Mouse (Mus musculus) liver, embryonic 12.5 days (tissue): Measurements from ENCODE around the gene Faf1. TPM values are rescaled to one million over a fixed set of nuclear protein-coding genes. Genes with fewer than 3 reads are reported as not detected.
"Not testable (repeated sequence)": the region's sequence is repeated elsewhere in the genome, so short reads cannot be mapped to it uniquely, and the experiment has no call there.

Source experiments
- ATAC-seq: fragments of 200-750 bp; cut with Nextera tagmentation; 2 replicates; pipeline ENCODE4 v1.8.0; 2017; ENCODE audit warnings: moderate number of reproducible peaks, mild to moderate bottlenecking, moderate library complexity
- H3K27ac ChIP-seq: fragments of 300-500 bp; sonication (generic); 2 replicates; pipeline ENCODE4 v1.5.1; 2016; ENCODE audit warnings: mild to moderate bottlenecking
- H3K27me3 ChIP-seq: fragments of 300-500 bp; sonication (generic); replicated peaks from 2 replicates; pipeline ENCODE4 v1.6.1; 2016; ENCODE audit warnings: mild to moderate bottlenecking, moderate library complexity
- H3K36me3 ChIP-seq: fragments of 300-500 bp; sonication (generic); 2 replicates; pipeline ENCODE4 v1.6.1; 2016; ENCODE audit warnings: mild to moderate bottlenecking, moderate library complexity
- H3K4me1 ChIP-seq: fragments of 300-500 bp; sonication (generic); 2 replicates; pipeline ENCODE4 v1.6.1; 2016
- H3K4me2 ChIP-seq: fragments of 300-500 bp; sonication (generic); 2 replicates; pipeline ENCODE4 v1.6.1; 2016; ENCODE audit warnings: mild to moderate bottlenecking, moderate library complexity
- H3K4me3 ChIP-seq: fragments of 300-500 bp; sonication (generic); 2 replicates; pipeline ENCODE4 v1.5.1; 2016; ENCODE audit warnings: mild to moderate bottlenecking, moderate library complexity
- H3K9ac ChIP-seq: fragments of 300-500 bp; sonication (generic); 2 replicates; pipeline ENCODE4 v1.6.1; 2016; ENCODE audit warnings: mild to moderate bottlenecking, moderate library complexity
- H3K9me3 ChIP-seq: fragments of 300-500 bp; sonication (generic); replicated peaks from 2 replicates; pipeline ENCODE4 v1.6.1; 2016; ENCODE audit warnings: mild to moderate bottlenecking, moderate library complexity
- WGBS: fragments of 180-500 bp; shearing (Covaris S2); methylation state at CpG from one replicate; pipeline ENCODE4 v1.1.7; 2016; ENCODE audit not compliant: insufficient replicate concordance; 5-methylcytosine and 5-hydroxymethylcytosine counted together
- polyA plus RNA-seq: library from polyadenylated mRNA; unstranded; fragments of >200 nt; fragmentation: Nextera tagmentation; extraction: Ambion mirVana; gene quantifications from 2 replicates; pipeline ENCODE4 v1.2.1, GENCODE M21; 2016

The Faf1 gene
- polyA plus RNA-seq, 1 experiment from 2014 or later: 31.4 TPM

GRCm38 (mm10) chr4:109666461-109667269 is 9.7 kb upstream of the Faf1 start, which contains the start of gene Cdkn2c:
Gene Cdkn2c, minus strand, starts transcription at chr4:109667189.
- H3K27me3 ChIP-seq: peaks cover 15% of the 10 kb centered on the region
- no peaks in the 10 kb centered on the region for H3K36me3 ChIP-seq
- under 1% methylated on average over 64 of the region's 64 CpGs for WGBS

GRCm38 (mm10) chr4:109667518-109667917 is 8.9 kb upstream of the Faf1 start:
- Histone ChIP-seq H3K9me3 (no peaks in the 10 kb centered on the region), H3K4me3 (peak overlapping the region; percentile 76), H3K27me3 (peaks cover 10% of the 10 kb centered on the region), H3K4me2 (peak overlapping the region; percentile 93), H3K9ac (peak overlapping the region; percentile 91), H3K4me1 (peaks cover 30% of the 10 kb centered on the region), H3K27ac (peak overlapping the region; percentile 97; the same call in 1 of the 2 replicates), H3K36me3 (no peaks in the 10 kb centered on the region)
- 38% methylated on average over 2 of the region's 2 CpGs for WGBS
- ATAC-seq: no peak

More at GRCm38 (mm10) chr4:109666461-109667269, 9.7 kb upstream of the Faf1 start, which contains the start of gene Cdkn2c:
- peak; percentile 94 for ATAC-seq
- H3K9ac ChIP-seq: peak within 1 kb of the TSS; percentile 91
- no peaks in the 10 kb centered on the region for H3K9me3 ChIP-seq
- peak within 1 kb of the TSS; percentile 93 for H3K4me2 ChIP-seq
- peak within 1 kb of the TSS; percentile 97 for H3K27ac ChIP-seq
- H3K4me3 ChIP-seq: peak within 1 kb of the TSS; percentile 76
- H3K4me1 ChIP-seq: peaks cover 23% of the 10 kb centered on the region

- Histone ChIP-seq H3K9me3 (no peaks in the 10 kb centered on the region), H3K27me3 (no peaks in the 10 kb centered on the region), H3K4me2 (no peak overlapping the region), H3K4me3 (no peak overlapping the region), H3K4me1 (peaks cover 14% of the 10 kb centered on the region), H3K36me3 (no peaks in the 10 kb centered on the region), H3K9ac (no peak overlapping the region), H3K27ac (no peak overlapping the region)
- ATAC-seq: no peak
- 64% methylated on average over 2 of the region's 2 CpGs for WGBS
These were observed 6.2 kb upstream of the Faf1 start for GRCm38 (mm10) chr4:109670213-109670612.

GRCm38 (mm10) chr4:109671941-109672340 is 4.4 kb upstream of the Faf1 start:
- H3K4me2 ChIP-seq: no peak overlapping the region
- no peak for ATAC-seq
- 57% methylated on average over 1 of the region's 1 CpGs for WGBS

GRCm38 (mm10) chr4:109674097-109674496 is 2.3 kb upstream of the Faf1 start:
- 83% methylated on average over 2 of the region's 2 CpGs for WGBS
- H3K4me2 ChIP-seq: no peak overlapping the region
- H3K9me3 ChIP-seq: no peaks in the 10 kb centered on the region
- no peak overlapping the region for H3K9ac ChIP-seq
- no peaks in the 10 kb centered on the region for H3K36me3 ChIP-seq
- H3K4me1 ChIP-seq: peaks cover 24% of the 10 kb centered on the region
- no peak overlapping the region for H3K27ac ChIP-seq
- no peaks in the 10 kb centered on the region for H3K27me3 ChIP-seq
- no peak overlapping the region for H3K4me3 ChIP-seq
- ATAC-seq: no peak

More at GRCm38 (mm10) chr4:109671941-109672340, 4.4 kb upstream of the Faf1 start:
- H3K36me3 ChIP-seq: no peaks in the 10 kb centered on the region
- H3K4me3 ChIP-seq: no peak overlapping the region
- H3K9ac ChIP-seq: no peak overlapping the region
- H3K27me3 ChIP-seq: no peaks in the 10 kb centered on the region
- peaks cover 16% of the 10 kb centered on the region for H3K4me1 ChIP-seq
- no peaks in the 10 kb centered on the region for H3K9me3 ChIP-seq
- no peak overlapping the region for H3K27ac ChIP-seq

GRCm38 (mm10) chr4:109677221-109677620 is 833 bp downstream of the Faf1 start:
- no peak for ATAC-seq
- WGBS: 1% methylated on average over 3 of the region's 3 CpGs

GRCm38 (mm10) chr4:109683561-109683960 is 7.2 kb downstream of the Faf1 start:
- ATAC-seq: no peak
- Histone ChIP-seq H3K4me3 (no peak overlapping the region), H3K4me1 (peaks cover 39% of the 10 kb centered on the region), H3K9me3 (no peaks in the 10 kb centered on the region), H3K27ac (no peak overlapping the region), H3K9ac (no peak overlapping the region), H3K27me3 (no peaks in the 10 kb centered on the region), H3K36me3 (peaks cover 13% of the 10 kb centered on the region), H3K4me2 (no peak overlapping the region)
- 61% methylated on average over 2 of the region's 2 CpGs for WGBS

More at GRCm38 (mm10) chr4:109677221-109677620, 833 bp downstream of the Faf1 start:
- Histone ChIP-seq H3K36me3 (no peaks in the 10 kb centered on the region), H3K27ac (peak overlapping the region; percentile 99), H3K4me3 (peak overlapping the region; percentile 88), H3K27me3 (no peaks in the 10 kb centered on the region), H3K9ac (peak overlapping the region; percentile 93), H3K4me1 (peaks cover 35% of the 10 kb centered on the region), H3K9me3 (no peaks in the 10 kb centered on the region), H3K4me2 (peak overlapping the region; percentile 83)

- H3K9ac ChIP-seq: no peak overlapping the region
- no peak for ATAC-seq
- H3K9me3 ChIP-seq: peaks cover 10% of the 10 kb centered on the region
- H3K4me3 ChIP-seq: no peak overlapping the region
- no peak overlapping the region for H3K4me2 ChIP-seq
- H3K4me1 ChIP-seq: 0 out of 2 replicates have a peak, but pooled peaks cover 7% of the 10 kb centered on the region
- H3K27me3 ChIP-seq: no peaks in the 10 kb centered on the region
- H3K36me3 ChIP-seq: peaks cover 13% of the 10 kb centered on the region
- no peak overlapping the region for H3K27ac ChIP-seq
These were observed 16.3 kb downstream of the Faf1 start for GRCm38 (mm10) chr4:109692674-109693073.

- H3K27me3 ChIP-seq, H3K9ac ChIP-seq, H3K27ac ChIP-seq, H3K4me3 ChIP-seq, H3K9me3 ChIP-seq, H3K36me3 ChIP-seq: not testable (repeated sequence)
- ATAC-seq: peak; percentile 63; the same call in 1 of the 2 replicates
- peaks cover 14% of the 10 kb centered on the region for H3K4me1 ChIP-seq
- 47% methylated on average over 3 of the region's 3 CpGs for WGBS
- H3K4me2 ChIP-seq: peak overlapping the region; percentile 20
These were observed 24.3 kb downstream of the Faf1 start for GRCm38 (mm10) chr4:109700727-109701126.

- no peak overlapping the region for H3K4me2 ChIP-seq
- ATAC-seq: no peak
These were observed 27.2 kb downstream of the Faf1 start for GRCm38 (mm10) chr4:109703568-109703967.

GRCm38 (mm10) chr4:109705349-109705748 is 29.0 kb downstream of the Faf1 start:
- Histone ChIP-seq H3K9me3 (no peaks in the 10 kb centered on the region), H3K27me3 (no peaks in the 10 kb centered on the region), H3K36me3 (no peaks in the 10 kb centered on the region), H3K4me2 (no peak overlapping the region), H3K27ac (no peak overlapping the region), H3K4me1 (peaks cover 19% of the 10 kb centered on the region), H3K4me3 (no peak overlapping the region), H3K9ac (no peak overlapping the region)
- no peak for ATAC-seq
- 87% methylated on average over 2 of the region's 2 CpGs for WGBS

More at GRCm38 (mm10) chr4:109703568-109703967, 27.2 kb downstream of the Faf1 start:
- Histone ChIP-seq H3K27ac (no peak overlapping the region), H3K9ac (no peak overlapping the region), H3K36me3 (no peaks in the 10 kb centered on the region), H3K4me1 (peaks cover 19% of the 10 kb centered on the region), H3K4me3 (no peak overlapping the region), H3K27me3 (no peaks in the 10 kb centered on the region), H3K9me3 (no peaks in the 10 kb centered on the region)

GRCm38 (mm10) chr4:109719281-109719680 is 42.9 kb downstream of the Faf1 start:
- Histone ChIP-seq H3K4me3 (no peak overlapping the region), H3K27ac (no peak overlapping the region), H3K4me2 (no peak overlapping the region), H3K36me3 (no peaks in the 10 kb centered on the region), H3K9ac (no peak overlapping the region), H3K4me1 (no peaks in the 10 kb centered on the region), H3K9me3 (no peaks in the 10 kb centered on the region), H3K27me3 (no peaks in the 10 kb centered on the region)
- WGBS: 89% methylated on average over 5 of the region's 5 CpGs
- ATAC-seq: no peak
